ENCODE assay signal across 16 mouse cellular contexts in genomic region chr4:136259916-136260315, GRCm38 (mm10). TPM values are rescaled to one million over a fixed set of nuclear protein-coding genes. Genes with fewer than 3 reads are reported as not detected.
DNase-seq lines count a peak whose midpoint lies in the region; ATAC-seq and TF ChIP-seq lines count a peak whose summit lies in the region.
"Had no signal": no experiment of that assay in that cellular context is flagged by ENCODE, and none has a peak within 500 bp of the region (broad histone marks: within the 10 kb centered on the region; RNA-seq: fewer than 3 reads in every experiment).

No protein-coding gene starts in this region.

- 57% methylated on average over 3 of the region's 3 CpGs for WGBS in heart, embryonic 12.5 days
- WGBS in heart, embryonic 16.5 days = 59% methylated on average over 3 of the region's 3 CpGs
- WGBS in stomach, embryonic 16.5 days = 61% methylated on average over 3 of the region's 3 CpGs
- WGBS in stomach, postnatal 0 days = 65% methylated on average over 3 of the region's 3 CpGs

- peaks cover 18% of the 10 kb centered on the region for H3K4me1 ChIP-seq in heart, embryonic 12.5 days (replicated peaks)
- peaks cover 14% of the 10 kb centered on the region; the same call in 1 of the 2 replicates for H3K4me1 ChIP-seq in heart, embryonic 16.5 days (ENCODE audit: control insufficient read depth, insufficient read depth, low read length)
- peaks cover 6% of the 10 kb centered on the region; the same call in 1 of the 2 replicates for H3K4me1 ChIP-seq in stomach, embryonic 16.5 days (ENCODE audit: control insufficient read depth, insufficient read depth, low read length)
- 0 out of 2 replicates have a peak, but pooled peaks cover 4% of the 10 kb centered on the region for H3K4me1 ChIP-seq in stomach, postnatal 0 days (replicated peaks; ENCODE audit: control insufficient read depth, insufficient read depth)
- H3K4me1 ChIP-seq: hindbrain, embryonic 13.5 days had no signal

- peak overlapping the region; percentile 73; the same call in 1 of the 2 replicates for H3K27ac ChIP-seq in heart, embryonic 12.5 days (ENCODE audit: poor library complexity, severe bottlenecking)
- H3K27ac ChIP-seq in heart, embryonic 16.5 days (ENCODE audit: low read length) = peak overlapping the region; percentile 95
- H3K27ac ChIP-seq in stomach, embryonic 16.5 days (ENCODE audit: low read length) = no peak overlapping the region
- H3K27ac ChIP-seq in stomach, postnatal 0 days (replicated peaks) = no peak overlapping the region
- H3K27ac ChIP-seq: embryonic facial prominence, embryonic 13.5 days; forebrain, embryonic 13.5 days; hindbrain, embryonic 13.5 days; hindbrain, postnatal 0 days had no signal

- no peaks in the 10 kb centered on the region for H3K27me3 ChIP-seq in heart, embryonic 12.5 days (replicated peaks)
- H3K27me3 ChIP-seq in heart, embryonic 16.5 days (ENCODE audit: control insufficient read depth, insufficient read depth, low read length) = no peaks in the 10 kb centered on the region
- H3K27me3 ChIP-seq in stomach, embryonic 16.5 days (ENCODE audit: control insufficient read depth, insufficient read depth, low read length) = no peaks in the 10 kb centered on the region
- no peaks in the 10 kb centered on the region for H3K27me3 ChIP-seq in stomach, postnatal 0 days (ENCODE audit: control insufficient read depth, insufficient read depth, low read length)
- H3K27me3 ChIP-seq: forebrain, embryonic 13.5 days had no signal

- DNase-seq in heart, postnatal 14 days = no peak
- DNase-seq in heart, adult 9 months (ENCODE audit: low spot score in 2 of 2) = no peak
- no peak for DNase-seq in stomach, postnatal 0 days (ENCODE audit: low spot score)
- DNase-seq in ZHBTc4 (ENCODE audit: low read depth, low spot score) = peak; percentile 85
- no peak for DNase-seq in layer of hippocampus, postnatal 36 days

- intact Hi-C loops in heart, postnatal 14 days (cut with DNase I) = loop anchor here (2.0 kb wide), 2 partner anchors 25 to 65 kb away; partner anchors contain the start of gene Zfp46

- H3K9me3 ChIP-seq in heart, embryonic 12.5 days (replicated peaks) = no peaks in the 10 kb centered on the region
- H3K9me3 ChIP-seq in heart, embryonic 16.5 days (replicated peaks; ENCODE audit: control insufficient read depth, low read length) = no peaks in the 10 kb centered on the region
- H3K9me3 ChIP-seq in stomach, embryonic 16.5 days (replicated peaks; ENCODE audit: control insufficient read depth, low read length) = no peaks in the 10 kb centered on the region
- no peaks in the 10 kb centered on the region for H3K9me3 ChIP-seq in stomach, postnatal 0 days (ENCODE audit: control insufficient read depth, low read length)
- H3K9me3 ChIP-seq: embryonic facial prominence, embryonic 13.5 days; forebrain, embryonic 13.5 days; hindbrain, embryonic 13.5 days had no signal

- H3K9ac ChIP-seq in heart, embryonic 12.5 days = no peak overlapping the region
- H3K9ac ChIP-seq in heart, embryonic 16.5 days (ENCODE audit: low read length) = no peak overlapping the region
- peak overlapping the region; percentile 2; the same call in 1 of the 2 replicates for H3K9ac ChIP-seq in stomach, embryonic 16.5 days (ENCODE audit: low read length)
- no peak overlapping the region for H3K9ac ChIP-seq in stomach, postnatal 0 days (ENCODE audit: low read length)
- H3K9ac ChIP-seq: embryonic facial prominence, embryonic 13.5 days; forebrain, embryonic 13.5 days; forebrain, postnatal 0 days had no signal

- no peak for TF ChIP-seq CTCF in stomach, postnatal 0 days (IDR thresholded peaks at IDR 0.05; ENCODE audit: low read depth)

- H3K4me3 ChIP-seq in heart, embryonic 12.5 days = no peak overlapping the region
- H3K4me3 ChIP-seq in heart, embryonic 16.5 days (ENCODE audit: low read length) = no peak overlapping the region
- no peak overlapping the region for H3K4me3 ChIP-seq in stomach, embryonic 16.5 days (replicated peaks; ENCODE audit: low read length)
- H3K4me3 ChIP-seq in stomach, postnatal 0 days (ENCODE audit: low read depth, low read length) = no peak overlapping the region
- H3K4me3 ChIP-seq: embryonic facial prominence, embryonic 13.5 days; forebrain, embryonic 13.5 days; hindbrain, embryonic 13.5 days had no signal

- no peak for TF ChIP-seq EP300 in stomach, postnatal 0 days (optimal IDR thresholded peaks at IDR 0.05)

- H3K36me3 ChIP-seq in heart, embryonic 12.5 days = 0 out of 2 replicates have a peak, but pooled peaks cover 4% of the 10 kb centered on the region
- peaks cover 4% of the 10 kb centered on the region; the same call in 1 of the 2 replicates for H3K36me3 ChIP-seq in heart, embryonic 16.5 days (ENCODE audit: control insufficient read depth, insufficient read depth)
- H3K36me3 ChIP-seq in stomach, embryonic 16.5 days (ENCODE audit: control insufficient read depth, insufficient read depth, low read length) = no peaks in the 10 kb centered on the region
- no peaks in the 10 kb centered on the region for H3K36me3 ChIP-seq in stomach, postnatal 0 days (ENCODE audit: control insufficient read depth, insufficient read depth, low read length)
- H3K36me3 ChIP-seq: embryonic facial prominence, embryonic 13.5 days; hindbrain, embryonic 13.5 days had no signal

- H3K4me2 ChIP-seq in heart, embryonic 12.5 days = no peak overlapping the region
- no peak overlapping the region for H3K4me2 ChIP-seq in heart, embryonic 16.5 days (ENCODE audit: low read depth, low read length)
- H3K4me2 ChIP-seq in stomach, embryonic 16.5 days (ENCODE audit: low read depth, low read length) = no peak overlapping the region
- no peak overlapping the region for H3K4me2 ChIP-seq in stomach, postnatal 0 days (replicated peaks; ENCODE audit: low read depth)
- H3K4me2 ChIP-seq: embryonic facial prominence, embryonic 13.5 days; forebrain, embryonic 13.5 days; hindbrain, embryonic 13.5 days had no signal

- no peak for ATAC-seq in heart, embryonic 12.5 days (ENCODE audit: insufficient number of reproducible peaks, low FRiP score)
- no peak for ATAC-seq in heart, embryonic 16.5 days (replicated peaks; ENCODE audit: extremely low read depth, insufficient read depth, low FRiP score)
- no peak for ATAC-seq in stomach, embryonic 16.5 days (ENCODE audit: insufficient read depth, low FRiP score)
- ATAC-seq in stomach, postnatal 0 days (ENCODE audit: low FRiP score, low TSS enrichment) = no peak
- ATAC-seq: forebrain, embryonic 13.5 days had no signal

RNA-seq across cellular contexts. Expression of gene Tcea3, which starts 12.4 kb away (rescaled TPM):
- 56.9 and 57.6 TPM in 2 replicates for polyA plus RNA-seq in heart, embryonic 12.5 days (2016; fragmentation: Nextera tagmentation; extraction: Ambion mirVana)
- total RNA-seq in heart, postnatal 14 days (2021) = 10 to 100 TPM; 77.1 to 77.6 TPM
- 54.9 and 57.5 TPM in 2 replicates for polyA plus RNA-seq in heart, embryonic 16.5 days (2015; fragmentation: Nextera tagmentation; extraction: Ambion mirVana)
- 23.9 and 29.1 TPM in 2 replicates for polyA plus RNA-seq in stomach, embryonic 16.5 days (2015; fragmentation: Nextera tagmentation; extraction: Ambion mirVana)
- 31.1 and 35.0 TPM in 2 replicates for polyA plus RNA-seq in stomach, postnatal 0 days (2015; fragmentation: Nextera tagmentation; extraction: Ambion mirVana)
- under 1 TPM; 0.27 to 0.30 TPM for total RNA-seq in layer of hippocampus, postnatal 36 days (2021)
- total RNA-seq: CH12.LX; hematopoietic stem cell, adult 5-6 weeks; MEL had no signal

RNA-seq across cellular contexts. Expression of gene Zfp46, which starts 24.6 kb away (rescaled TPM):
- polyA plus RNA-seq in heart, embryonic 12.5 days (2016; fragmentation: Nextera tagmentation; extraction: Ambion mirVana) = 24.7 and 24.9 TPM in 2 replicates
- 10 to 100 TPM; 56.1 to 64.2 TPM for total RNA-seq in heart, postnatal 14 days (2021)
- polyA plus RNA-seq in heart, embryonic 16.5 days (2015; fragmentation: Nextera tagmentation; extraction: Ambion mirVana) = 20.0 and 22.0 TPM in 2 replicates
- polyA plus RNA-seq in stomach, embryonic 16.5 days (2015; fragmentation: Nextera tagmentation; extraction: Ambion mirVana) = 23.9 and 25.9 TPM in 2 replicates
- 8.8 and 9.0 TPM in 2 replicates for polyA plus RNA-seq in stomach, postnatal 0 days (2015; fragmentation: Nextera tagmentation; extraction: Ambion mirVana)
- 10 to 100 TPM; 37.7 to 43.1 TPM for total RNA-seq in layer of hippocampus, postnatal 36 days (2021)

RNA-seq across cellular contexts. Expression of gene Hnrnpr, which starts 50.8 kb away (rescaled TPM):
- polyA plus RNA-seq in heart, embryonic 12.5 days (2016; fragmentation: Nextera tagmentation; extraction: Ambion mirVana) = 112 and 115 TPM in 2 replicates
- total RNA-seq in heart, postnatal 14 days (2021) = 10 to 100 TPM; 47.8 to 51.5 TPM
- polyA plus RNA-seq in heart, embryonic 16.5 days (2015; fragmentation: Nextera tagmentation; extraction: Ambion mirVana) = 95.6 and 95.8 TPM in 2 replicates
- 119 and 121 TPM in 2 replicates for polyA plus RNA-seq in stomach, embryonic 16.5 days (2015; fragmentation: Nextera tagmentation; extraction: Ambion mirVana)
- 54.2 and 54.8 TPM in 2 replicates for polyA plus RNA-seq in stomach, postnatal 0 days (2015; fragmentation: Nextera tagmentation; extraction: Ambion mirVana)
- 10 to 100 TPM; 88.7 TPM for total RNA-seq in layer of hippocampus, postnatal 36 days (2021)

RNA-seq across cellular contexts. Expression of gene Asap3, which starts 53.8 kb away (rescaled TPM):
- 2.9 and 3.4 TPM in 2 replicates for polyA plus RNA-seq in heart, embryonic 12.5 days (2016; fragmentation: Nextera tagmentation; extraction: Ambion mirVana)
- total RNA-seq in heart, postnatal 14 days (2021) = 10 to 100 TPM; 11.6 to 12.8 TPM
- polyA plus RNA-seq in heart, embryonic 16.5 days (2015; fragmentation: Nextera tagmentation; extraction: Ambion mirVana) = 2.8 and 3.8 TPM in 2 replicates
- polyA plus RNA-seq in stomach, embryonic 16.5 days (2015; fragmentation: Nextera tagmentation; extraction: Ambion mirVana) = 7.0 and 7.1 TPM in 2 replicates
- polyA plus RNA-seq in stomach, postnatal 0 days (2015; fragmentation: Nextera tagmentation; extraction: Ambion mirVana) = 1.6 and 1.9 TPM in 2 replicates
- 1 to 10 TPM; 3.1 to 3.2 TPM for total RNA-seq in layer of hippocampus, postnatal 36 days (2021)

Comparison
In these comparisons a context has a peak if more than half of its experiments do, and no peak if none do; other contexts are left out.
1. H3K27ac ChIP-seq: peak in heart, embryonic 12.5 days (single experiment) and heart, embryonic 16.5 days (single experiment); none in stomach, embryonic 16.5 days (single experiment) and stomach, postnatal 0 days (single experiment).